28 mouse cellular contexts compared by ENCODE assay signal in genomic region chr1:136658456-136659227, GRCm38 (mm10). TPM values are rescaled to one million over a fixed set of nuclear protein-coding genes. Genes with fewer than 3 reads are reported as not detected.
DNase-seq lines count a peak whose midpoint lies in the region; ATAC-seq and TF ChIP-seq lines count a peak whose summit lies in the region.
"Had no signal": no experiment of that assay in that cellular context is flagged by ENCODE, and none has a peak within 500 bp of the region (broad histone marks: within the 10 kb centered on the region; RNA-seq: fewer than 3 reads in every experiment).

No protein-coding gene starts in this region.

- no peaks in the 10 kb centered on the region for H3K9me3 ChIP-seq in midbrain, embryonic 14.5 days (ENCODE audit: control insufficient read depth, low read length)
- H3K9me3 ChIP-seq: embryonic facial prominence, embryonic 10.5 days; embryonic facial prominence, embryonic 13.5 days; forebrain, embryonic 12.5 days; forebrain, embryonic 15.5 days; heart, embryonic 12.5 days; heart, embryonic 15.5 days; hindbrain, embryonic 10.5 days; hindbrain, embryonic 13.5 days had no signal

- no peaks in the 10 kb centered on the region for H3K36me3 ChIP-seq in midbrain, embryonic 14.5 days (ENCODE audit: control insufficient read depth, insufficient read depth, low read length)
- H3K36me3 ChIP-seq: embryonic facial prominence, embryonic 10.5 days; embryonic facial prominence, embryonic 13.5 days; forebrain, embryonic 12.5 days; forebrain, embryonic 15.5 days; heart, embryonic 12.5 days; heart, embryonic 15.5 days; hindbrain, embryonic 10.5 days; hindbrain, embryonic 13.5 days had no signal

- H3K4me1 ChIP-seq in midbrain, embryonic 14.5 days (ENCODE audit: control insufficient read depth, insufficient read depth, low read length), result peaks cover 13% of the 10 kb centered on the region

- peak; percentile 94 for ATAC-seq in activated CD4-positive, CD25-positive, alpha-beta regulatory T cell, adult 4 months
- ATAC-seq in midbrain, embryonic 14.5 days (ENCODE audit: low FRiP score, low TSS enrichment), result no peak
- ATAC-seq: forebrain, embryonic 15.5 days; hindbrain, embryonic 16.5 days; intestine, postnatal 0 days had no signal

- TF ChIP-seq CTCF in layer of hippocampus, adult 2 months (conservative IDR thresholded peaks at IDR 0.05), result no peak

- WGBS in midbrain, embryonic 14.5 days, result 90% methylated on average over 13 of the region's 13 CpGs

- DNase-seq in adrenal gland, postnatal 14 days, result peak; percentile 35
- DNase-seq in adrenal gland, postnatal 4 days (ENCODE audit: low spot score in 2 of 2), result no peak
- DNase-seq in CD4-positive, CD25-positive, alpha-beta regulatory T cell, adult 2 months (ENCODE audit: low read depth, low spot score), result peak; percentile 68
- DNase-seq in midbrain, embryonic 14.5 days, result no peak
- DNase-seq in layer of hippocampus, adult 2 months (ENCODE audit: low spot score in 2 of 2), result no peak
- DNase-seq in kidney, postnatal 25 days, result no peak
- DNase-seq: B cell, adult 2 months; cerebellum, adult 11-12 months; cerebellum, adult 8-10 months; cerebellum, postnatal 10 days; cerebellum, postnatal 36 days; embryo, embryonic 11 days; gastrocnemius, postnatal 25 days; heart, adult 18-20 months; heart, postnatal 10 days; heart, postnatal 36 days had no signal

- no peak overlapping the region for H3K4me2 ChIP-seq in midbrain, embryonic 14.5 days (ENCODE audit: low read length)
- H3K4me2 ChIP-seq: embryonic facial prominence, embryonic 13.5 days; forebrain, embryonic 12.5 days; forebrain, embryonic 15.5 days; heart, embryonic 12.5 days; heart, embryonic 15.5 days; hindbrain, embryonic 13.5 days had no signal

- no peak overlapping the region for H3K27ac ChIP-seq in midbrain, embryonic 14.5 days (replicated peaks; ENCODE audit: low read depth, low read length)
- no peak overlapping the region for H3K27ac ChIP-seq in layer of hippocampus, adult 2 months
- H3K27ac ChIP-seq: embryonic facial prominence, embryonic 10.5 days; embryonic facial prominence, embryonic 13.5 days; forebrain, embryonic 12.5 days; forebrain, embryonic 15.5 days; heart, embryonic 15.5 days; hindbrain, embryonic 10.5 days; hindbrain, embryonic 13.5 days had no signal

- H3K9ac ChIP-seq in midbrain, embryonic 14.5 days (replicated peaks; ENCODE audit: low read length), result no peak overlapping the region
- H3K9ac ChIP-seq: embryonic facial prominence, embryonic 13.5 days; forebrain, embryonic 12.5 days; forebrain, embryonic 15.5 days; heart, embryonic 12.5 days; heart, embryonic 15.5 days; hindbrain, embryonic 13.5 days had no signal

- H3K4me3 ChIP-seq in midbrain, embryonic 14.5 days (replicated peaks; ENCODE audit: low read depth, low read length), result no peak overlapping the region
- no peak overlapping the region for H3K4me3 ChIP-seq in layer of hippocampus, adult 2 months
- H3K4me3 ChIP-seq: embryonic facial prominence, embryonic 10.5 days; embryonic facial prominence, embryonic 13.5 days; erythroblast, embryonic 14.5 days; forebrain, embryonic 12.5 days; forebrain, embryonic 15.5 days; heart, embryonic 12.5 days; heart, embryonic 15.5 days; hindbrain, embryonic 10.5 days; hindbrain, embryonic 13.5 days had no signal

- no peaks in the 10 kb centered on the region for H3K27me3 ChIP-seq in midbrain, embryonic 14.5 days (ENCODE audit: control insufficient read depth, insufficient read depth, low read length)
- H3K27me3 ChIP-seq: embryonic facial prominence, embryonic 13.5 days; forebrain, embryonic 12.5 days; forebrain, embryonic 15.5 days; heart, embryonic 12.5 days; heart, embryonic 15.5 days; hindbrain, embryonic 13.5 days had no signal

RNA-seq across cellular contexts. Expression of gene Zfp281, which starts 33.9 kb away (rescaled TPM):
- 16.3 and 16.9 TPM in 2 replicates for total RNA-seq in adrenal gland, postnatal 14 days (2021)
- total RNA-seq in adrenal gland, postnatal 4 days (2021), result 10 to 100 TPM; 24.0 to 24.3 TPM
- polyA plus RNA-seq in activated CD4-positive, CD25-positive, alpha-beta regulatory T cell, adult 4 months (2017; shearing (Covaris generic)), result 10 to 100 TPM; 19.3 to 22.6 TPM
- 26.6 and 34.7 TPM in 2 replicates for polyA plus RNA-seq in midbrain, embryonic 14.5 days (2014; fragmentation: Nextera tagmentation; extraction: Ambion mirVana)
- 10 to 100 TPM; 34.6 to 37.9 TPM for total RNA-seq in layer of hippocampus, adult 2 months (2021)

Comparison
In these comparisons a context has a peak if more than half of its experiments do, and no peak if none do; other contexts are left out.
1. DNase-seq: peak in adrenal gland, postnatal 14 days (single experiment) and CD4-positive, CD25-positive, alpha-beta regulatory T cell, adult 2 months (single experiment); none in adrenal gland, postnatal 4 days (0 of 2), midbrain, embryonic 14.5 days (single experiment), layer of hippocampus, adult 2 months (0 of 2) and kidney, postnatal 25 days (0 of 2).